Mouse (Mus musculus) heart, adult 10 weeks (tissue): ENCODE data around the gene Cd274. TPM values are rescaled to one million over a fixed set of nuclear protein-coding genes. Genes with fewer than 3 reads are reported as not detected.

ENCODE experiments used
- polyA plus RNA-seq: library from polyadenylated mRNA; stranded (reverse); fragments of 350-450 nt; fragmentation: Illumina TruSeq; extraction: RNeasy Lipid Tissue Mini Kit (QIAGEN cat#74804); gene quantifications from one replicate; pipeline ENCODE4 v1.2.3, GENCODE M21; 2014; ENCODE audit warnings: low read depth, low replicate concordance

Gene Cd274
- 5.7 TPM for polyA plus RNA-seq

GRCm38 (mm10) chr19:29366969-29367622, at the start of gene Cd274, which contains the start of gene Plgrkt:
Gene Cd274, plus strand, starts transcription at chr19:29367455.
Gene Plgrkt, minus strand, starts transcription at chr19:29367390.

GRCm38 (mm10) chr19:29325053-29325851, 42.0 kb upstream of the Cd274 start, which contains the start of gene Insl6:
Gene Insl6, minus strand, starts transcription at chr19:29325356.

GRCm38 (mm10) chr19:29334068-29334745, 33.0 kb upstream of the Cd274 start, which contains the start of gene Rln1:
Gene Rln1, minus strand, starts transcription at chr19:29334670.

GRCm38 (mm10) chr19:29410619-29411018, 43.4 kb downstream of the Cd274 start, which contains the start of gene Pdcd1lg2:
Gene Pdcd1lg2, plus strand, starts transcription at chr19:29410919.

Other genes with a start within 250 kb of the Cd274 start
- 18.1 TPM for gene Jak2, start 115.6 kb upstream of the Cd274 start, polyA plus RNA-seq
- not detected for gene Insl6, start 42.1 kb upstream of the Cd274 start, polyA plus RNA-seq
- not detected for gene Rln1, start 32.8 kb upstream of the Cd274 start, polyA plus RNA-seq
- gene Plgrkt, start 65 bp upstream of the Cd274 start, polyA plus RNA-seq, result 59.4 TPM
- gene Pdcd1lg2, start 43.5 kb downstream of the Cd274 start, polyA plus RNA-seq, result not detected
- 13.1 TPM for gene Ric1, start 154.8 kb downstream of the Cd274 start, polyA plus RNA-seq